In genomic region chr17:32320597-32321389, GRCm38 (mm10) we compare ENCODE assay signal across 7 mouse cellular contexts. TPM values are rescaled to one million over a fixed set of nuclear protein-coding genes. Genes with fewer than 3 reads are reported as not detected.
A peak's percentile ranks its signal among the peaks of the same experiment; 100 is the strongest.
DNase-seq lines count a peak whose midpoint lies in the region; ATAC-seq lines count a peak whose summit lies in the region.

Gene Akap8, minus strand, starts transcription at chr17:32321238.

- under 1% methylated on average over 83 of the region's 83 CpGs for WGBS in intestine, embryonic 15.5 days
- under 1% methylated on average over 83 of the region's 83 CpGs for WGBS in midbrain, embryonic 10.5 days

- peak within 1 kb of the TSS; percentile 83 for H3K9ac ChIP-seq in intestine, embryonic 15.5 days

- peaks cover 20% of the 10 kb centered on the region for H3K36me3 ChIP-seq in intestine, embryonic 15.5 days
- peaks cover 60% of the 10 kb centered on the region for H3K36me3 ChIP-seq in midbrain, embryonic 10.5 days

- peaks cover 9% of the 10 kb centered on the region for H3K4me1 ChIP-seq in intestine, embryonic 15.5 days (replicated peaks)
- peaks cover 33% of the 10 kb centered on the region for H3K4me1 ChIP-seq in midbrain, embryonic 10.5 days

- peak within 1 kb of the TSS; percentile 69 for H3K4me3 ChIP-seq in intestine, embryonic 15.5 days (replicated peaks)
- peak within 1 kb of the TSS; percentile 96 for H3K4me3 ChIP-seq in midbrain, embryonic 10.5 days

- peak within 1 kb of the TSS; percentile 77 for H3K4me2 ChIP-seq in intestine, embryonic 15.5 days (replicated peaks)

- peak within 1 kb of the TSS; percentile 98 for H3K27ac ChIP-seq in intestine, embryonic 15.5 days
- H3K27ac ChIP-seq in midbrain, embryonic 10.5 days (replicated peaks): peak within 1 kb of the TSS; percentile 97

- peak; percentile 98 for ATAC-seq in intestine, embryonic 15.5 days

- intact Hi-C loops in gastrocnemius, postnatal 36 days (cut with DNase I): no loop called here
- intact Hi-C loops in left cerebral cortex, postnatal 25 days (cut with DNase I): loop anchor here (1.0 kb wide), 1 partner anchor 36 kb away; the partner anchor contains the start of gene Brd4

- no peaks in the 10 kb centered on the region for H3K9me3 ChIP-seq in intestine, embryonic 15.5 days
- H3K9me3 ChIP-seq in midbrain, embryonic 10.5 days (replicated peaks): no peaks in the 10 kb centered on the region

- DNase-seq in adrenal gland, adult 2 months: peak; percentile 99
- DNase-seq in embryo, embryonic 11.5 days (ENCODE audit: low read depth, low spot score): peak; percentile 96
- peak; percentile 93 to 98 for DNase-seq in gastrocnemius, postnatal 36 days
- peak; percentile 98 to 100 for DNase-seq in left cerebral cortex, postnatal 25 days (ENCODE audit: low spot score in 2 of 2)
- peak; percentile 98 for DNase-seq in midbrain, embryonic 10.5 days (ENCODE audit: low spot score)
- DNase-seq in right cerebral cortex, postnatal 4 days: peak; percentile 95

- H3K27me3 ChIP-seq in intestine, embryonic 15.5 days (replicated peaks): no peaks in the 10 kb centered on the region
- no peaks in the 10 kb centered on the region for H3K27me3 ChIP-seq in midbrain, embryonic 10.5 days (ENCODE audit: low read depth, poor library complexity, severe bottlenecking)

RNA-seq across cellular contexts. Expression of gene Akap8, which starts in this region (rescaled TPM):
- total RNA-seq in adrenal gland, adult 2 months (2021): 10 to 100 TPM; 58.1 to 88.6 TPM
- 79.3 and 90.7 TPM in 2 replicates for polyA plus RNA-seq in adrenal gland, adult 2 months (2012; rRNA removed)
- total RNA-seq in gastrocnemius, postnatal 36 days (2021): 10 to 100 TPM; 26.5 to 38.3 TPM
- 83.2 and 85.6 TPM in 2 replicates for polyA plus RNA-seq in intestine, embryonic 15.5 days (2015; fragmentation: Nextera tagmentation; extraction: Ambion mirVana)
- total RNA-seq in left cerebral cortex, postnatal 25 days (2021): 10 to 100 TPM; 71.1 to 94.8 TPM
- 130 and 140 TPM in 2 replicates for polyA plus RNA-seq in midbrain, embryonic 10.5 days (2016; fragmentation: Nextera tagmentation; extraction: Ambion mirVana)

Comparison
In these comparisons a context has a peak if more than half of its experiments do, and no peak if none do; other contexts are left out.
1. Peak in every context shown above with its lines: DNase-seq, ATAC-seq, H3K4me3 ChIP-seq and H3K27ac ChIP-seq.